Mouse (Mus musculus) megakaryocyte, embryonic 14.5 days (primary cell): ENCODE data around the gene C330007P06Rik.

Experiments used
- FLI1 ChIP-seq: IDR thresholded peaks from 2 replicates; pipeline ENCODE4 v1.6.1; 2012; ENCODE audit warnings: low read length, inconsistent platforms, mixed read lengths
- GATA1 ChIP-seq: IDR thresholded peaks from 3 replicates; pipeline ENCODE4 v1.6.1; 2012; ENCODE audit warnings: mixed read lengths, low read length, inconsistent platforms, borderline replicate concordance

- no peak for TF ChIP-seq GATA1
- no peak for TF ChIP-seq FLI1
Observed at GRCm38 (mm10) chrX:36819575-36819974, 54.3 kb downstream of the C330007P06Rik start.
